Mouse (Mus musculus) E14TG2a.4 (cell line): ENCODE data around the gene Aldh1l1.

ENCODE experiments used
- CTCF ChIP-seq: conservative IDR thresholded peaks from 2 replicates; pipeline ENCODE4 v1.5.1; 2014; ENCODE audit warnings: low read length
- POU5F1 ChIP-seq: IDR thresholded peaks from 2 replicates; pipeline ENCODE4 v1.6.1; 2014; ENCODE audit warnings: low read length, borderline replicate concordance

- TF ChIP-seq CTCF (no peak), POU5F1 (no peak)
These were observed 33.1 kb downstream of the Aldh1l1 start for GRCm38 (mm10) chr6:90519375-90519774.
